Mouse (Mus musculus) CH12.LX (cell line): ENCODE measurements around the gene 4930519G04Rik.

Experiments
- CTCF ChIP-seq, 2 experiments: IDR thresholded peaks in 1 of 2; conservative IDR thresholded peaks in 1 of 2; 2 replicates each; pipeline ENCODE4 v1.5.1; 2011 to 2012; ENCODE audit warnings: low read depth in 2 of 2, low read length in 2 of 2, improper control_type of control experiment in 1 of 2, inconsistent platforms in 1 of 2, mild to moderate bottlenecking in 1 of 2, moderate library complexity in 1 of 2
- EP300 ChIP-seq: IDR thresholded peaks from 2 replicates; pipeline ENCODE4 v1.6.1; 2011; ENCODE audit warnings: low read length, improper control_type of control experiment
- ETS1 ChIP-seq: conservative IDR thresholded peaks from 2 replicates; pipeline ENCODE4 v1.6.1; 2012; ENCODE audit warnings: low read depth, mild to moderate bottlenecking, inconsistent platforms, low read length, improper control_type of control experiment, moderate library complexity
- MAFK ChIP-seq: IDR thresholded peaks from 2 replicates; pipeline ENCODE4 v1.6.1; 2011; ENCODE audit warnings: low read length, improper control_type of control experiment; ENCODE audit not compliant: insufficient replicate concordance
- MAZ ChIP-seq: IDR thresholded peaks from 2 replicates; pipeline ENCODE4 v1.6.1; 2012; ENCODE audit warnings: low read depth, mild to moderate bottlenecking, inconsistent platforms, low read length, improper control_type of control experiment, moderate library complexity
- NRF1 ChIP-seq: IDR thresholded peaks from 2 replicates; pipeline ENCODE4 v1.6.1; 2014; ENCODE audit warnings: low read depth, mild to moderate bottlenecking, inconsistent platforms, low read length, improper control_type of control experiment, moderate library complexity
- POLR2A ChIP-seq: IDR thresholded peaks from 2 replicates; pipeline ENCODE4 v1.6.1; 2011; ENCODE audit warnings: low read depth, mild to moderate bottlenecking, improper control_type of control experiment, low read length
- ZMIZ1 ChIP-seq: IDR thresholded peaks from 2 replicates; pipeline ENCODE4 v1.6.1; 2012; ENCODE audit warnings: low read depth, mild to moderate bottlenecking, inconsistent platforms, low read length, improper control_type of control experiment

- TF ChIP-seq EP300 (no peak), MAZ (no peak), ZMIZ1 (no peak), CTCF (conservative IDR thresholded peaks at IDR 0.05 in 1 of 2, IDR thresholded peaks at IDR 0.05 in 1 of 2; ENCODE audit: low read depth in 2 of 2, low read length in 2 of 2) (peak; percentile 60 to 85), MAFK (no peak), ETS1 (no peak), POLR2A (no peak), NRF1 (no peak)
Measured at GRCm38 (mm10) chr5:114859253-114859652, 5.8 kb downstream of the 4930519G04Rik start.
